Mouse (Mus musculus) ES-E14 (cell line): ENCODE measurements around the gene Sowahb. TPM values are rescaled to one million over a fixed set of nuclear protein-coding genes. Genes with fewer than 3 reads are reported as not detected.

Experiments
- DNase-seq: peaks from one replicate; pipeline ENCODE4 v3.0.0-alpha.2; 2013; ENCODE audit warnings: low read depth, low spot score
- H3K27ac ChIP-seq: 2 replicates; pipeline ENCODE4 v1.5.1; 2012; ENCODE audit warnings: low read depth, mild to moderate bottlenecking, low read length, moderate library complexity, mixed read lengths; ENCODE audit not compliant: poor library complexity, insufficient read depth, severe bottlenecking
- H3K36me3 ChIP-seq: 2 replicates; pipeline ENCODE4 v1.6.1; 2012; ENCODE audit warnings: mild to moderate bottlenecking, low read length, moderate library complexity, mixed read lengths; ENCODE audit not compliant: control insufficient read depth, poor library complexity, insufficient read depth, severe bottlenecking
- H3K4me1 ChIP-seq, 2 experiments: fragments of 150-350 bp in 1 of 2; sonication (generic) in 1 of 2; 2 replicates each; pipeline ENCODE4 v1.6.1; 2012; ENCODE audit warnings: low read length in 2 of 2, mild to moderate bottlenecking in 1 of 2, mixed read lengths in 1 of 2; ENCODE audit not compliant: control insufficient read depth in 2 of 2, insufficient read depth in 2 of 2, poor library complexity in 1 of 2
- H3K4me3 ChIP-seq, 2 experiments: fragments of 150-350 bp in 1 of 2; sonication (generic) in 1 of 2; 2 replicates each; pipeline ENCODE4 v1.5.1; 2012; ENCODE audit warnings: low read length in 2 of 2, low read depth in 1 of 2, mild to moderate bottlenecking in 1 of 2, mixed read lengths in 1 of 2; ENCODE audit not compliant: insufficient read depth in 1 of 2, poor library complexity in 1 of 2, severe bottlenecking in 1 of 2
- H3K9ac ChIP-seq: 2 replicates; pipeline ENCODE4 v1.6.1; 2012; ENCODE audit warnings: low read depth, mild to moderate bottlenecking, low read length, mixed read lengths; ENCODE audit not compliant: poor library complexity, insufficient read depth, severe bottlenecking
- H3K9me3 ChIP-seq: fragments of 150-350 bp; sonication (generic); 2 replicates; pipeline ENCODE4 v1.6.1; 2012; ENCODE audit warnings: low read depth, mild to moderate bottlenecking, low read length; ENCODE audit not compliant: control insufficient read depth, insufficient read depth
- CHD2 ChIP-seq: IDR thresholded peaks from 2 replicates; pipeline ENCODE4 v1.6.1; 2014; ENCODE audit warnings: mild to moderate bottlenecking, low read depth, low read length, inconsistent platforms
- HCFC1 ChIP-seq: IDR thresholded peaks from 2 replicates; pipeline ENCODE4 v1.6.1; 2012; ENCODE audit warnings: low read length, inconsistent platforms, borderline replicate concordance; ENCODE audit not compliant: insufficient read depth
- MAFK ChIP-seq: IDR thresholded peaks from 2 replicates; pipeline ENCODE4 v1.6.1; 2014; ENCODE audit warnings: mild to moderate bottlenecking, low read depth, low read length, inconsistent platforms; ENCODE audit not compliant: insufficient read depth
- ZC3H11A ChIP-seq: IDR thresholded peaks from 2 replicates; pipeline ENCODE4 v1.6.1; 2012; ENCODE audit warnings: low read depth, mild to moderate bottlenecking, inconsistent platforms, low read length, borderline replicate concordance
- ZNF384 ChIP-seq: IDR thresholded peaks from 2 replicates; pipeline ENCODE4 v1.6.1; 2012; ENCODE audit warnings: low read depth, low read length, inconsistent platforms
- in situ Hi-C, 2 experiments: fragments of 600-800 bp; cut with MboI; formaldehyde crosslinking; loops; one replicate each; pipeline ENCODE4 v1.15.1; 2025; ENCODE audit warnings: low sequenced_read_pairs in 2 of 2, inconsistent platforms in 1 of 2; ENCODE audit not compliant: unreplicated experiment in 2 of 2
- total RNA-seq: library from RNA; depleted of rRNA; stranded (reverse); fragments of 300-350 nt; gene quantifications from 2 replicates; pipeline ENCODE4 v1.2.3, GENCODE M21; 2012

Gene Sowahb
- total RNA-seq, 1 experiment: 1.9 TPM

DNA sequence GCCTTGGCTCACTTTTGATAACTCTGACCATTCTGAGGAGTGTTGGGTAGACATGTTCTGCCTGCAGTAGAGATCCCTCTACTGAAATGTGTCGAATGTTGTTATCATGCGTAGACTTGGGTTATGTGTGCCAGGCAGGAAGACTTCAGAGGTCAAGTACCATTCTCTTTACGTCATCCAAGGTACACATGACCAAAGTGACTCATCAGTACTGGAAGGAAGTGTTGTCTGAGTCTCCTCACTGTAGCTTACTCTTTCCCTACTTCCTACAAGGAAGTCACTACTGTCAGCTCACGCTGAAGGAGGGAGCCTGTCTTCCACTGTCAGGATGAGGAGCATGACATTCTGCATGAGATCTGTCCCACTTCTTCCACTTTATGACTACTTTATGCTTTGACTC, 12.2 kb downstream of the Sowahb start:
- Histone ChIP-seq H3K9me3 (no peaks in the 10 kb centered on the region), H3K27ac (no peak overlapping the region), H3K9ac (no peak overlapping the region), H3K4me3 (no peak overlapping the region), H3K36me3 (no peaks in the 10 kb centered on the region), H3K4me1 (peaks cover 2 to 13% of the 10 kb centered on the region in 2 experiments; a peak in 3 of 4 replicates)
- TF ChIP-seq ZNF384 (no peak), HCFC1 (no peak), CHD2 (no peak), ZC3H11A (no peak), MAFK (no peak)
- in situ Hi-C loops: no loop called here
- no peak for DNase-seq

- DNase-seq: no peak
- Histone ChIP-seq H3K36me3 (no peaks in the 10 kb centered on the region), H3K4me1 (peaks cover 3 to 14% of the 10 kb centered on the region in 2 experiments; a peak in 3 of 4 replicates), H3K9me3 (no peaks in the 10 kb centered on the region), H3K9ac (no peak overlapping the region), H3K4me3 (no peak overlapping the region), H3K27ac (no peak overlapping the region)
- in situ Hi-C loops: no loop called here
- TF ChIP-seq HCFC1 (no peak), CHD2 (no peak), ZNF384 (no peak), ZC3H11A (no peak), MAFK (no peak)
Measured at GRCm38 (mm10) chr5:93030869-93031268, 14.0 kb downstream of the Sowahb start.

- no peaks in the 10 kb centered on the region for H3K9me3 ChIP-seq
- no peaks in the 10 kb centered on the region for H3K36me3 ChIP-seq
- no peak overlapping the region for H3K27ac ChIP-seq
- in situ Hi-C loops: no loop called here
- no peak overlapping the region for H3K9ac ChIP-seq
- H3K4me3 ChIP-seq: no peak overlapping the region
- peaks cover 3 to 14% of the 10 kb centered on the region in 2 experiments; a peak in 3 of 4 replicates for H3K4me1 ChIP-seq
- TF ChIP-seq HCFC1 (no peak), ZNF384 (no peak), ZC3H11A (no peak), CHD2 (no peak), MAFK (no peak)
- no peak for DNase-seq
Measured at GRCm38 (mm10) chr5:93030411-93030810, 14.4 kb downstream of the Sowahb start.

DNA sequence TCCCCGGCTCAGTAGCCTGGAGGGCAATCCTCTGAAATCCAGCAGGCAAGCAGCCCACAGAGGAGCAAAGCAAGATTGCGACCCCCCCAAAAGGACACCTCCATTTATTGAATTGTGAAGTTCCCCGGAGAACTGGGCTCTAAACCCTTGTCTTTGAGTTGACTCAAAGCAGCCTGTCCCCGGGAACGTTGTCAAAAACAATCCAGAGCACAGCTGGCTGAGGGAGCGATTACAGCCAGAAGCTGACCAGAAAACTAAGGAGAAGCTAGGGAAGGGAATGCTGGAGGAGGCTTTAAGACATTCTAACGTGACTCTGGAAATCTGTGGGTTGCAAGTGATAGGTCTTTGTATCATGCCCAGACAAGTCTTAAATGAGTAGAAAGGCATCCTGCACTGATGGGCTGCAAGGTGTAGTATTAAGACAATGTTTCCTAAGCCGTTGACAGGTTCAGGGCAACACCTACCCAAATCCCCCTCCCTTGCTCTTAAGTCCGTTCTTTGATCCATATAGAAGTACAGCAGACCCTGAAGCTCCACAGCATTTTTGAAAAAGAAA, 17.6 kb downstream of the Sowahb start:
- no peak for DNase-seq

More for the DNA sequence above, 17.6 kb downstream of the Sowahb start:
- 0 out of 4 replicates have a peak overlapping the region, but pooled peaks of 1 of the 2 experiments have one; percentile 4 for H3K4me3 ChIP-seq
- H3K27ac ChIP-seq: peak overlapping the region; percentile 31; the same call in 1 of the 2 replicates
- 0 out of 2 replicates have a peak overlapping the region, but pooled peaks have one; percentile 17 for H3K9ac ChIP-seq
- no peak for TF ChIP-seq MAFK
- no peak for TF ChIP-seq CHD2
- no peak for TF ChIP-seq ZC3H11A
- no peak for TF ChIP-seq HCFC1
- TF ChIP-seq ZNF384: no peak
- in situ Hi-C loops: no loop called here
- no peaks in the 10 kb centered on the region for H3K36me3 ChIP-seq
- no peaks in the 10 kb centered on the region for H3K9me3 ChIP-seq
- H3K4me1 ChIP-seq: peaks cover 3 to 14% of the 10 kb centered on the region in 2 experiments; a peak in 3 of 4 replicates
